8 mouse cellular contexts compared by ENCODE assay signal in genomic region chrX:38454900-38455299, GRCm38 (mm10). TPM values are rescaled to one million over a fixed set of nuclear protein-coding genes. Genes with fewer than 3 reads are reported as not detected.
DNase-seq lines count a peak whose midpoint lies in the region; ATAC-seq and TF ChIP-seq lines count a peak whose summit lies in the region.

No protein-coding gene starts in this region.

- DNase-seq in heart, postnatal 14 days = no peak
- no peak for DNase-seq in liver, embryonic 14.5 days (ENCODE audit: low read depth in 3 of 3, low spot score in 3 of 3)
- no peak for DNase-seq in yolk sac, embryonic 10.5 days (ENCODE audit: low spot score)
- DNase-seq in urinary bladder, adult 2 months (ENCODE audit: low spot score) = no peak
- no peak for DNase-seq in thymus, postnatal 14 days

- peak overlapping the region; percentile 73 for H3K4me3 ChIP-seq in heart, embryonic 12.5 days
- H3K4me3 ChIP-seq in E14TG2a.4 (replicated peaks; ENCODE audit: low read length) = peak overlapping the region; percentile 81
- no peak overlapping the region; the same call in 1 of the 2 replicates for H3K4me3 ChIP-seq in forebrain, embryonic 16.5 days (replicated peaks; ENCODE audit: low read length)
- peak overlapping the region in 1 of 2 experiments; percentile 76; a peak in 2 of 4 replicates for H3K4me3 ChIP-seq in liver, embryonic 14.5 days (ENCODE audit: insufficient read depth in 1 of 2, low read depth in 2 of 2, low read length in 2 of 2)

- H3K9me3 ChIP-seq in heart, embryonic 12.5 days (replicated peaks) = no peaks in the 10 kb centered on the region
- H3K9me3 ChIP-seq in E14TG2a.4 (ENCODE audit: low read length) = no peaks in the 10 kb centered on the region
- no peaks in the 10 kb centered on the region for H3K9me3 ChIP-seq in forebrain, embryonic 16.5 days (ENCODE audit: control insufficient read depth, low read length)
- no peaks in the 10 kb centered on the region for H3K9me3 ChIP-seq in liver, embryonic 14.5 days (ENCODE audit: control insufficient read depth, low read length)

- H3K27me3 ChIP-seq in heart, embryonic 12.5 days (replicated peaks) = no peaks in the 10 kb centered on the region
- H3K27me3 ChIP-seq in E14TG2a.4 (ENCODE audit: insufficient read depth, low read length) = no peaks in the 10 kb centered on the region
- no peaks in the 10 kb centered on the region for H3K27me3 ChIP-seq in forebrain, embryonic 16.5 days (replicated peaks; ENCODE audit: control insufficient read depth, insufficient read depth, low read length)
- H3K27me3 ChIP-seq in liver, embryonic 14.5 days (ENCODE audit: control insufficient read depth, insufficient read depth, low read length) = no peaks in the 10 kb centered on the region

- peak overlapping the region; percentile 73 for H3K4me2 ChIP-seq in heart, embryonic 12.5 days
- H3K4me2 ChIP-seq in forebrain, embryonic 16.5 days (ENCODE audit: low read length) = peak overlapping the region; percentile 52
- H3K4me2 ChIP-seq in liver, embryonic 14.5 days (ENCODE audit: low read depth) = peak overlapping the region; percentile 73

- no peak for TF ChIP-seq EP300 in liver, embryonic 14.5 days (IDR thresholded peaks at IDR 0.05; ENCODE audit: low read depth)

- peak overlapping the region; percentile 30; the same call in 1 of the 2 replicates for H3K9ac ChIP-seq in heart, embryonic 12.5 days
- H3K9ac ChIP-seq in forebrain, embryonic 16.5 days (replicated peaks; ENCODE audit: low read depth, low read length) = no peak overlapping the region
- no peak overlapping the region for H3K9ac ChIP-seq in liver, embryonic 14.5 days (replicated peaks)

- no peak overlapping the region for H3K27ac ChIP-seq in heart, embryonic 12.5 days (ENCODE audit: poor library complexity, severe bottlenecking)
- no peak overlapping the region for H3K27ac ChIP-seq in forebrain, embryonic 16.5 days (ENCODE audit: low read length)
- no peak overlapping the region for H3K27ac ChIP-seq in liver, embryonic 14.5 days

- 33% methylated on average over 2 of the region's 2 CpGs for WGBS in heart, embryonic 12.5 days
- 32% methylated on average over 2 of the region's 2 CpGs for WGBS in forebrain, embryonic 16.5 days
- WGBS in liver, embryonic 14.5 days (ENCODE audit: insufficient replicate concordance) = 26% methylated on average over 2 of the region's 2 CpGs

- TF ChIP-seq CTCF in E14TG2a.4 (conservative IDR thresholded peaks at IDR 0.05; ENCODE audit: low read length) = no peak
- no peak for TF ChIP-seq CTCF in liver, embryonic 14.5 days (IDR thresholded peaks at IDR 0.05; ENCODE audit: low read depth)

- ATAC-seq in heart, embryonic 12.5 days (ENCODE audit: insufficient number of reproducible peaks, low FRiP score) = no peak
- no peak for ATAC-seq in forebrain, embryonic 16.5 days
- ATAC-seq in liver, embryonic 14.5 days (ENCODE audit: insufficient read depth) = no peak

- H3K4me1 ChIP-seq in heart, embryonic 12.5 days (replicated peaks) = no peaks in the 10 kb centered on the region
- peaks cover 49% of the 10 kb centered on the region for H3K4me1 ChIP-seq in E14TG2a.4 (replicated peaks; ENCODE audit: low read depth, low read length)
- H3K4me1 ChIP-seq in forebrain, embryonic 16.5 days (replicated peaks; ENCODE audit: control insufficient read depth, insufficient read depth, low read length) = 0 out of 2 replicates have a peak, but pooled peaks cover 2% of the 10 kb centered on the region
- no peaks in the 10 kb centered on the region for H3K4me1 ChIP-seq in liver, embryonic 14.5 days (replicated peaks; ENCODE audit: control insufficient read depth in 2 of 2, insufficient read depth in 2 of 2, low read length in 1 of 2)

- H3K36me3 ChIP-seq in heart, embryonic 12.5 days = peaks cover 23% of the 10 kb centered on the region
- H3K36me3 ChIP-seq in E14TG2a.4 (ENCODE audit: insufficient read depth, low read length) = peaks cover 38% of the 10 kb centered on the region
- H3K36me3 ChIP-seq in forebrain, embryonic 16.5 days (ENCODE audit: control insufficient read depth, insufficient read depth) = peaks cover 4% of the 10 kb centered on the region; the same call in 1 of the 2 replicates
- no peaks in the 10 kb centered on the region for H3K36me3 ChIP-seq in liver, embryonic 14.5 days (replicated peaks; ENCODE audit: control insufficient read depth, insufficient read depth, low read depth)

- intact Hi-C loops in heart, postnatal 14 days (cut with DNase I) = no loop called here

RNA-seq across cellular contexts. Expression of gene Lamp2, which starts 1.4 kb away (rescaled TPM):
- polyA plus RNA-seq in heart, embryonic 12.5 days (2016; fragmentation: Nextera tagmentation; extraction: Ambion mirVana) = 149 and 153 TPM in 2 replicates
- total RNA-seq in heart, postnatal 14 days (2021) = 100 to 1,000 TPM; 133 to 137 TPM
- 46.7 and 55.4 TPM in 2 replicates for polyA plus RNA-seq in forebrain, embryonic 16.5 days (2015; fragmentation: Nextera tagmentation; extraction: Ambion mirVana)
- 26.3 and 30.6 TPM in 2 replicates for polyA plus RNA-seq in liver, embryonic 14.5 days (2012; rRNA removed)
- polyA plus RNA-seq in liver, embryonic 14.5 days (2014; fragmentation: Nextera tagmentation; extraction: Ambion mirVana) = 77.2 and 79.2 TPM in 2 replicates
- 181 and 199 TPM in 2 replicates for polyA plus RNA-seq in urinary bladder, adult 2 months (2012; rRNA removed)
